Mouse (Mus musculus) liver, adult 2 months (tissue): ENCODE results near the gene Atg16l2.

Experiments
- CTCF ChIP-seq: fragments of 200-500 bp; IDR thresholded peaks from 2 replicates; pipeline ENCODE4 v1.5.1; 2011; ENCODE audit warnings: low read depth, low read length, control low read depth
- POLR2A ChIP-seq: fragments of 200-500 bp; IDR thresholded peaks from 2 replicates; pipeline ENCODE4 v1.6.1; 2011; ENCODE audit warnings: low read length, control low read depth; ENCODE audit not compliant: insufficient read depth; ENCODE audit errors: extremely low read depth

- TF ChIP-seq POLR2A (no peak), CTCF (no peak)
These were observed 39.4 kb upstream of the Atg16l2 start for GRCm38 (mm10) chr7:101341405-101341804.
